ENCODE assay signal across 12 mouse cellular contexts in the genomic region with DNA sequence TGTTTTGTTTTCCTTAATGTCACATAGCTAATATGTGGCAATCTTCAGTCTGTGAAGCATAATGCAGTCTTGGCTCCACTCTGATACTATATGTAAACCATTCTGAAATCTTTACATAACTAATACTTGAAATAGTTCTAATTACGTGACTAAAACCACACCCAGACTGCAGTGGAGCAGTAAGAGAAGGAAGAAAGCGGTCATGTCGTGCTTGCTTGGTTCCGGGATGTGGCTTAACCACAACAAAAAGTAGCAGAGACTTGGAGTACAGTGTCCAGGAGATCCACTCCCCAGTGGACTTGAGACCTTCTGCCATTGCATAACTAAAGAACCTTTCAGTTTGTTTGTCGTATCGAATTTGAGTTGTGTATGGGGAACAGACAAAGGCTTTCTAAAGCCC. TPM values are rescaled to one million over a fixed set of nuclear protein-coding genes. Genes with fewer than 3 reads are reported as not detected.
DNase-seq lines count a peak whose midpoint lies in the region; ATAC-seq and TF ChIP-seq lines count a peak whose summit lies in the region.
"Had no signal": no experiment of that assay in that cellular context is flagged by ENCODE, and none has a peak within 500 bp of the region (broad histone marks: within the 10 kb centered on the region; RNA-seq: fewer than 3 reads in every experiment).

No protein-coding gene starts in this region.

- peak; percentile 71 for DNase-seq in kidney, adult 2 months
- DNase-seq in 416B (ENCODE audit: low read depth) (peak; percentile 86), adipocyte (ENCODE audit: low spot score) (no peak)
- DNase-seq in lung, postnatal 36 days: peak; percentile 55
- DNase-seq: adrenal gland, postnatal 10 days; left cerebral cortex, postnatal 4 days; retina, postnatal 1 day had no signal

- no peak overlapping the region for H3K4me3 ChIP-seq in kidney, adult 2 months (ENCODE audit: insufficient read depth, low read depth, low read length)
- no peak overlapping the region for H3K4me3 ChIP-seq in kidney, embryonic 14.5 days (ENCODE audit: low read length)
- H3K4me3 ChIP-seq in forebrain, embryonic 13.5 days: no peak overlapping the region
- H3K4me3 ChIP-seq: myocyte had no signal

- no peaks in the 10 kb centered on the region for H3K9me3 ChIP-seq in kidney, embryonic 14.5 days (ENCODE audit: control insufficient read depth, low read length)
- H3K9me3 ChIP-seq in forebrain, embryonic 13.5 days (replicated peaks): no peaks in the 10 kb centered on the region

- peaks cover 25% of the 10 kb centered on the region for H3K4me1 ChIP-seq in kidney, adult 2 months (ENCODE audit: control insufficient read depth, insufficient read depth, low read length)
- no peaks in the 10 kb centered on the region for H3K4me1 ChIP-seq in kidney, embryonic 14.5 days (ENCODE audit: control insufficient read depth, insufficient read depth, low read length)
- H3K4me1 ChIP-seq in forebrain, embryonic 13.5 days: no peaks in the 10 kb centered on the region

- TF ChIP-seq POLR2A in kidney, adult 2 months (IDR thresholded peaks at IDR 0.05; ENCODE audit: low read depth, low read length): no peak

- no peak overlapping the region for H3K4me2 ChIP-seq in kidney, embryonic 14.5 days (replicated peaks; ENCODE audit: low read depth, low read length)
- no peak overlapping the region for H3K4me2 ChIP-seq in forebrain, embryonic 13.5 days

- no peak overlapping the region for H3K9ac ChIP-seq in kidney, embryonic 14.5 days (ENCODE audit: low read depth, low read length)
- H3K9ac ChIP-seq in forebrain, embryonic 13.5 days: no peak overlapping the region

- ATAC-seq in kidney, embryonic 14.5 days (ENCODE audit: low FRiP score, low TSS enrichment): no peak
- ATAC-seq in granulocyte monocyte progenitor cell, adult 5-6 weeks (replicated peaks; ENCODE audit: poor library complexity, severe bottlenecking): peak; percentile 94
- ATAC-seq in frontal cortex, adult (ENCODE audit: low TSS enrichment): no peak
- ATAC-seq in forebrain, embryonic 13.5 days: no peak

- no peaks in the 10 kb centered on the region for H3K27me3 ChIP-seq in kidney, adult 2 months (replicated peaks; ENCODE audit: control insufficient read depth, insufficient read depth, low read length)
- H3K27me3 ChIP-seq in kidney, embryonic 14.5 days (ENCODE audit: control insufficient read depth, insufficient read depth, low read length): no peaks in the 10 kb centered on the region
- no peaks in the 10 kb centered on the region for H3K27me3 ChIP-seq in forebrain, embryonic 13.5 days

- no peaks in the 10 kb centered on the region; the same call in 1 of the 2 replicates for H3K36me3 ChIP-seq in kidney, adult 2 months (ENCODE audit: control insufficient read depth, insufficient read depth, low read length)
- H3K36me3 ChIP-seq in kidney, embryonic 14.5 days (ENCODE audit: control insufficient read depth, insufficient read depth, low read length): no peaks in the 10 kb centered on the region
- H3K36me3 ChIP-seq in forebrain, embryonic 13.5 days (ENCODE audit: poor library complexity, severe bottlenecking): no peaks in the 10 kb centered on the region

- 57% methylated on average over 6 of the region's 6 CpGs for WGBS in kidney, adult 2 months
- WGBS in kidney, embryonic 14.5 days: 84% methylated on average over 6 of the region's 6 CpGs
- 86% methylated on average over 6 of the region's 6 CpGs for WGBS in forebrain, embryonic 13.5 days

- no peak for TF ChIP-seq CTCF in kidney, adult 2 months (conservative IDR thresholded peaks at IDR 0.05; ENCODE audit: insufficient read depth, insufficient read length, low read depth, low read length)

- H3K27ac ChIP-seq in kidney, adult 2 months (ENCODE audit: insufficient read depth, low read depth, low read length): peak overlapping the region; percentile 50; the same call in 1 of the 2 replicates
- H3K27ac ChIP-seq in kidney, embryonic 14.5 days (ENCODE audit: low read depth, low read length): no peak overlapping the region
- H3K27ac ChIP-seq in forebrain, embryonic 13.5 days: no peak overlapping the region

RNA-seq across cellular contexts. Expression of a gene that starts 7.1 kb away (rescaled TPM):
- polyA plus RNA-seq in kidney, adult 2 months (2012; rRNA removed): 69.1 and 78.3 TPM in 2 replicates
- 23.9 and 42.1 TPM in 2 replicates for polyA plus RNA-seq in kidney, embryonic 14.5 days (2014; fragmentation: Nextera tagmentation; extraction: Ambion mirVana)
- 22.5 and 24.8 TPM in 2 replicates for total RNA-seq in granulocyte monocyte progenitor cell, adult 5-6 weeks (2014; fragmentation: Nextera tagmentation)
- 19.8 and 23.7 TPM in 2 replicates for total RNA-seq in granulocyte monocyte progenitor cell, adult 5-6 weeks (2017)
- 38.2 and 43.1 TPM in 2 replicates for polyA plus RNA-seq in forebrain, embryonic 13.5 days (2015; fragmentation: Nextera tagmentation; extraction: Ambion mirVana)

RNA-seq across cellular contexts. Expression of a gene that starts 7.2 kb away (rescaled TPM):
- 32.2 and 36.6 TPM in 2 replicates for polyA plus RNA-seq in kidney, adult 2 months (2012; rRNA removed)
- polyA plus RNA-seq in kidney, embryonic 14.5 days (2014; fragmentation: Nextera tagmentation; extraction: Ambion mirVana): 17.8 and 25.2 TPM in 2 replicates
- 31.5 and 36.8 TPM in 2 replicates for total RNA-seq in granulocyte monocyte progenitor cell, adult 5-6 weeks (2014; fragmentation: Nextera tagmentation)
- total RNA-seq in granulocyte monocyte progenitor cell, adult 5-6 weeks (2017): 47.4 and 54.9 TPM in 2 replicates
- polyA plus RNA-seq in forebrain, embryonic 13.5 days (2015; fragmentation: Nextera tagmentation; extraction: Ambion mirVana): 19.7 and 22.8 TPM in 2 replicates

RNA-seq across cellular contexts. Expression of a gene that starts 40.9 kb away (rescaled TPM):
- polyA plus RNA-seq in kidney, adult 2 months (2012; rRNA removed): 25.3 and 31.7 TPM in 2 replicates
- polyA plus RNA-seq in kidney, embryonic 14.5 days (2014; fragmentation: Nextera tagmentation; extraction: Ambion mirVana): 183 and 253 TPM in 2 replicates
- 150 and 151 TPM in 2 replicates for total RNA-seq in granulocyte monocyte progenitor cell, adult 5-6 weeks (2014; fragmentation: Nextera tagmentation)
- 103 and 127 TPM in 2 replicates for total RNA-seq in granulocyte monocyte progenitor cell, adult 5-6 weeks (2017)
- polyA plus RNA-seq in forebrain, embryonic 13.5 days (2015; fragmentation: Nextera tagmentation; extraction: Ambion mirVana): 144 and 153 TPM in 2 replicates

RNA-seq across cellular contexts. Expression of a gene that starts 41.0 kb away (rescaled TPM):
- polyA plus RNA-seq in kidney, adult 2 months (2012; rRNA removed): 10.4 and 10.9 TPM in 2 replicates
- polyA plus RNA-seq in kidney, embryonic 14.5 days (2014; fragmentation: Nextera tagmentation; extraction: Ambion mirVana): 20.2 and 32.8 TPM in 2 replicates
- total RNA-seq in granulocyte monocyte progenitor cell, adult 5-6 weeks (2014; fragmentation: Nextera tagmentation): 20.1 and 24.1 TPM in 2 replicates
- 17.4 and 17.6 TPM in 2 replicates for total RNA-seq in granulocyte monocyte progenitor cell, adult 5-6 weeks (2017)
- polyA plus RNA-seq in forebrain, embryonic 13.5 days (2015; fragmentation: Nextera tagmentation; extraction: Ambion mirVana): 21.3 and 24.0 TPM in 2 replicates
